Mouse (Mus musculus) intestine, embryonic 14.5 days (tissue): ENCODE measurements around the gene Olfr1218. TPM values are rescaled to one million over a fixed set of nuclear protein-coding genes. Genes with fewer than 3 reads are reported as not detected.

ENCODE experiments used
- ATAC-seq: fragments of 200-750 bp; cut with Nextera tagmentation; replicated peaks from 2 replicates; pipeline ENCODE4 v1.8.0; 2017; ENCODE audit warnings: low read depth, moderate number of reproducible peaks, moderate TSS enrichment, moderate library complexity; ENCODE audit not compliant: low FRiP score, low TSS enrichment
- DNase-seq: peaks from one replicate; pipeline ENCODE4 v3.0.0-alpha.2; 2018; ENCODE audit warnings: low spot score
- H3K27ac ChIP-seq: fragments of 300-500 bp; sonication (generic); 2 replicates; pipeline ENCODE4 v1.5.1; 2014; ENCODE audit warnings: low read depth, mild to moderate bottlenecking, control low read depth
- H3K27me3 ChIP-seq: fragments of 300-500 bp; sonication (generic); replicated peaks from 2 replicates; pipeline ENCODE4 v1.6.1; 2014; ENCODE audit warnings: low read length, control low read depth; ENCODE audit not compliant: control insufficient read depth, insufficient read depth
- H3K36me3 ChIP-seq: fragments of 300-500 bp; sonication (generic); 2 replicates; pipeline ENCODE4 v1.6.1; 2014; ENCODE audit warnings: low read length, control low read depth; ENCODE audit not compliant: control insufficient read depth, insufficient read depth
- H3K4me1 ChIP-seq: fragments of 300-500 bp; sonication (generic); replicated peaks from 2 replicates; pipeline ENCODE4 v1.6.1; 2014; ENCODE audit warnings: low read length, control low read depth, mixed read lengths; ENCODE audit not compliant: control insufficient read depth, insufficient read depth
- H3K4me2 ChIP-seq: fragments of 300-500 bp; sonication (generic); 2 replicates; pipeline ENCODE4 v1.6.1; 2014; ENCODE audit warnings: low read length
- H3K4me3 ChIP-seq: fragments of 300-500 bp; sonication (generic); 2 replicates; pipeline ENCODE4 v1.5.1; 2014; ENCODE audit warnings: low read depth, low read length, control low read depth, mixed read lengths
- H3K9ac ChIP-seq: fragments of 300-500 bp; sonication (generic); 2 replicates; pipeline ENCODE4 v1.6.1; 2014; ENCODE audit warnings: mild to moderate bottlenecking, low read length
- H3K9me3 ChIP-seq: fragments of 300-500 bp; sonication (generic); 2 replicates; pipeline ENCODE4 v1.6.1; 2016; ENCODE audit warnings: low read length, control low read depth; ENCODE audit not compliant: control insufficient read depth
- WGBS: fragments of 180-500 bp; shearing (Covaris S2); extraction: QIAGEN DNeasy Blood & Tissue Kit; methylation state at CpG from one replicate; pipeline ENCODE4 v1.1.7; 2014; 5-methylcytosine and 5-hydroxymethylcytosine counted together
- polyA plus RNA-seq: library from polyadenylated mRNA; unstranded; fragments of >200 nt; fragmentation: Nextera tagmentation; extraction: Ambion mirVana; gene quantifications from 2 replicates; pipeline ENCODE4 v1.2.1, GENCODE M21; 2014

The Olfr1218 gene
- polyA plus RNA-seq, 1 experiment from 2014 or later = not detected

- no peak for ATAC-seq
- no peak within 1 kb of the TSS for H3K4me3 ChIP-seq
- DNase-seq = no peak
- H3K9me3 ChIP-seq = no peaks in the 10 kb centered on the region
- H3K27ac ChIP-seq = no peak within 1 kb of the TSS
- H3K4me2 ChIP-seq = no peak within 1 kb of the TSS
- no peak within 1 kb of the TSS for H3K9ac ChIP-seq
- WGBS = 78% methylated on average over 2 of the region's 2 CpGs
- no peaks in the 10 kb centered on the region for H3K36me3 ChIP-seq
- no peaks in the 10 kb centered on the region for H3K4me1 ChIP-seq
- no peaks in the 10 kb centered on the region for H3K27me3 ChIP-seq
These were observed 54.1 kb downstream of the Olfr1218 start, which contains the start of gene Olfr1215 for GRCm38 (mm10) chr2:89006873-89007272. Olfr1215 (minus strand) TSS chr2:89006973.

Other genes with a start within 250 kb of the Olfr1218 start
- not detected in 2 replicates for gene Olfr1202, start 246.7 kb downstream of the Olfr1218 start, polyA plus RNA-seq
- gene Olfr1205, start 231.4 kb downstream of the Olfr1218 start, polyA plus RNA-seq = not detected in 2 replicates
- not detected in 2 replicates for gene Olfr1204, start 211.9 kb downstream of the Olfr1218 start, polyA plus RNA-seq
- gene Olfr1206, start 198.0 kb downstream of the Olfr1218 start, polyA plus RNA-seq = not detected in 2 replicates
- not detected in 2 replicates for gene Olfr1208, start 158.9 kb downstream of the Olfr1218 start, polyA plus RNA-seq
- gene Olfr1209, start 146.0 kb downstream of the Olfr1218 start, polyA plus RNA-seq = not detected in 2 replicates
- not detected in 2 replicates for gene Olfr1211, start 123.1 kb downstream of the Olfr1218 start, polyA plus RNA-seq
- not detected in 2 replicates for gene Olfr1212, start 107.2 kb downstream of the Olfr1218 start, polyA plus RNA-seq
- not detected in 2 replicates for gene Gm13762, start 80.9 kb downstream of the Olfr1218 start, polyA plus RNA-seq
- not detected in 2 replicates for gene Olfr1214, start 68.5 kb downstream of the Olfr1218 start, polyA plus RNA-seq
- gene Olfr1215, start 54.2 kb downstream of the Olfr1218 start, polyA plus RNA-seq = not detected in 2 replicates
- gene Olfr1216, start 42.8 kb downstream of the Olfr1218 start, polyA plus RNA-seq = not detected in 2 replicates
- not detected in 2 replicates for gene Olfr1217, start 29.1 kb downstream of the Olfr1218 start, polyA plus RNA-seq
- not detected in 2 replicates for gene Olfr1219, start 22.3 kb upstream of the Olfr1218 start, polyA plus RNA-seq
- not detected in 2 replicates for gene Olfr1220, start 45.6 kb upstream of the Olfr1218 start, polyA plus RNA-seq
- not detected in 2 replicates for gene Olfr1221, start 56.1 kb upstream of the Olfr1218 start, polyA plus RNA-seq
- not detected in 2 replicates for gene Olfr1222, start 71.9 kb upstream of the Olfr1218 start, polyA plus RNA-seq
- gene Olfr1223, start 90.4 kb upstream of the Olfr1218 start, polyA plus RNA-seq = not detected in 2 replicates
- not detected in 2 replicates for gene Olfr1224-ps1, start 102.9 kb upstream of the Olfr1218 start, polyA plus RNA-seq
- gene Olfr1225, start 113.5 kb upstream of the Olfr1218 start, polyA plus RNA-seq = not detected in 2 replicates
- not detected in 2 replicates for gene Olfr1226, start 138.9 kb upstream of the Olfr1218 start, polyA plus RNA-seq
- gene Olfr1228, start 192.9 kb upstream of the Olfr1218 start, polyA plus RNA-seq = not detected in 2 replicates
- gene Olfr1229, start 226.8 kb upstream of the Olfr1218 start, polyA plus RNA-seq = not detected in 2 replicates
- not detected in 2 replicates for gene Olfr1230, start 236.1 kb upstream of the Olfr1218 start, polyA plus RNA-seq
- gene Olfr1231, start 245.9 kb upstream of the Olfr1218 start, polyA plus RNA-seq = not detected in 2 replicates